Mouse (Mus musculus) erythroblast, adult 5-6 weeks (primary cell): ENCODE data around the gene Olfr96. TPM values are rescaled to one million over a fixed set of nuclear protein-coding genes. Genes with fewer than 3 reads are reported as not detected.
"Not testable (repeated sequence)": the region's sequence is repeated elsewhere in the genome, so short reads cannot be mapped to it uniquely, and the experiment has no call there.

Experiments used
- ATAC-seq: replicated peaks from 2 replicates; pipeline ENCODE4 v1.8.0; 2016; ENCODE audit warnings: moderate number of reproducible peaks, mild to moderate bottlenecking, moderate TSS enrichment, inconsistent platforms; ENCODE audit not compliant: poor library complexity, low FRiP score, severe bottlenecking
- total RNA-seq, 2 experiments: library from RNA; stranded (forward) in 1 of 2; stranded (reverse) in 1 of 2; fragments of 150-400 nt in 1 of 2; fragments of 200-764, 138-1000 nt in 1 of 2; gene quantifications; 2 replicates each; pipeline versions ENCODE4 v1.2.3 to v1.2.4; 2015 to 2017; ENCODE audit warnings: low replicate concordance in 2 of 2

Gene Olfr96
- not detected in 2 replicates for total RNA-seq (2015; ENCODE audit: low replicate concordance)
- not detected in 2 replicates for total RNA-seq (2017; ENCODE audit: low replicate concordance)

DNA sequence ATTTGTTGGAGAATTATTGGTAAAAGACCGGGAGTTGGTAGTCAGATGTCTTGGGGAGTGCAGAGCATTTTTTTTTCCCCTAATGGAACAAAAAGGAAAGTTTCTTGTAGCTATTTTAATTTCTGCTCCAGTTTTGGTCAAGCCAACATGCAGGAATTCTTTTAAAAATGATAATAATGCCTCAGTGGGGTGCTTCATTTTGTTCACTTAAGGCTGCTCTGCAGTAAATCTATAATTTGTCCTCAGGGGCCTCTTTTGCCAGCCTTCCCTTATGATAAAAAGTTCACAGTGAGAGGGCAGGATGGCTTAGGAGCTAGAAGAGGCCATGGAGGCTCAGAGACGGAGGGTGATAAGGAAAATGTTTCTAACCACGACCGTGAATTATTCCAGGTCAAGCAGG lies at the start of gene Olfr96:
Olfr96 (plus strand) TSS at position 301 of the 400 bp plus-strand sequence.
- no peak for ATAC-seq

GRCm38 (mm10) chr17:37185474-37185873 lies 34.5 kb upstream of the Olfr96 start:
- no peak for ATAC-seq

DNA sequence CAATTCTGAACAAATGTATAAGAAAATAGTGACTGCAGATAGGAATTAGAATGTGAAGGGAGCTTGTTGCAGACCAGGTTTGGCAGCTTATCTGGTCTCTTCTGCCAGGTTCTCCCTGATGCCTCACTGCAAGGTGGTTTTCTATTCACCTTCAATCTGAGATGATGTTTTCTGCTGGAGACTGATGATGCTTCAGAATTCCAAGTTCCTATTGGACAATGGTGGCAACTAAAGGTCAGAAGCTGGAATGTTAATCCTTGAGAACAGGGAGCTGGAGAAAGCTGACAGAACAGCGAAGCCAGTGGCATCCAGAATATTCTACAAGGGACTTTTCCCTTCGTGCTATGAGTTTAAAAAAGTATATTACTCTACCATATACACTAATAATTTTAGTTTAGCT lies 29.2 kb upstream of the Olfr96 start:
- no peak for ATAC-seq

DNA sequence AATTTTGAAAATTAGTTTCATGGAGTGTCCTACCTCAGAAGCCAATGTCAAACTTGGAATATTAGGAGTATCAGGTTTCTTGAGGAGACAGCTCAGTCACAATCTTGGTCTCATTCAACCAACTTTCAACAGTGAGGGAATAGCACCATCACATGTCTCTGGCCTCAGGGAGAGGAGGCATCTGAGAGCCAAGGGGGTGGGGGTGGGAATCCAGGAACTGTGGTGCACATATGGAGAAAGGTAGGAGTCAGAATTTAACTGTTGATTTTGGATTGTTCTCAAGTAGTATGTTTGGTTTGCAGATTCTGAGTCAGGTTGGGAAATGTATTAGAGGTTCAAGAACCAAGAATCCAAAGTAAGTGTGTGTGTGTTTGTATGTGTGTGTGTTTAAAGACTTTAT lies 26.9 kb upstream of the Olfr96 start:
- no peak for ATAC-seq

DNA sequence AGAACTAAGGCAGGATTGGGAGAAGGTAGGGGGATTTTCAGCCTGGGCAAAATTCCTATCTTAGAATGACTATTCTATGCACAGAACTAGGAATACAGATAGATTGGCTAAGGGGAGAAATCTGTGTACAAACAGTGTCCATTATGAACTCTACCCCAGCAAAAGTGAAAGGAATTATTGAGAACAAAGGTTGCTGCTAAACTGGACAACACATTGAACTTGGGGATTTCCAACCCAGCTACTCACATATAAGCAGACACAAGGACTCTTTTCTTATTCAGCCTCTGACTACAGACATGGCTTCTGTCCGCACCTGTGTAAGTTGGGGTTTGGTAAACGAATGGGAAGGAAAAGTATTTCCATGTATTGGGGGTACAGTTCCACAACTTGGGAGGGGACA lies 26.3 kb upstream of the Olfr96 start, which contains the start of gene Ubd:
Ubd (plus strand) TSS at position 237 of the 400 bp plus-strand sequence.
- no peak for ATAC-seq

GRCm38 (mm10) chr17:37194782-37195181 lies 25.2 kb upstream of the Olfr96 start:
- no peak for ATAC-seq

DNA sequence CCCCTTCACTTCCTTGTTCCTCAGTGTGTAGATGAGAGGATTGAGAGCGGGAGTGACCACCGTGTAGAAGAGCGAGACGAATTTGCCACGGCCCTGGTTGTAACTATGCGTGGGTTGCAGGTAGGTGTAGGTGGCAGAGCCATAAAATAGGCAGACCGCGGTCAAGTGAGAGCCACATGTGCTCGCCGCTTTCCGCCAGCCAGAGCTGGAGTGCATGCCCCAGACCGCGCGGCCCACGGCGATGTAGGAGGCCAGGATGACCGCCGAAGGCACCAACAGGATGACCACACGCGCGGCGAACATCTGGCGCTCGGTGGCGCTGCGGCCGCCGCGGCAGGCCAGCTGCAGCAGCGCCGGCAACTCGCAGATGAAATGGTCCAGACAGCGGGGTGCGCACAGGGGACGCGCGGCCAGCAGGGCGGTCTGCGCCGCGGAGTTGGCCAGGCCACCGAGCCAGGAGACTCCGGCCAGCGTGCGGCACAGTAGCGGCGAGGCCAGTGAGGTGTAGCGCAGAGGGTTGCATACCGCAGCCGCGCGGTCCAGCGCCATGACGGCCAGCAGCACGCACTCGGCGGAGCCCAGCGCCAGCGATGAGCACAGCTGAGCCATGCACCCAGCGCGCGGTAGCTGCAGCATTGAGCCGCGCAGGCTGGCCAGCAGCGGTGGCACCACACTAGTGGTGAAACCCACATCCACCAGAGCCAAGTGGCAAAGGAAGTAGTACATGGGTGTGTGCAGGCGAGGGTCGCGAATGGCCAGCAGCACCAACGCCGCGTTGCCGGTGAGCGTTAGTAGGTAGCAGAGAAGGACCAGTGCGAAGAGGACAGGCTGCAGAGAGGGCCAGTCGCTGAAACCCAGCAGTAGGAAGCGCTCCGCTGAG lies 22.9 kb upstream of the Olfr96 start:
- ATAC-seq, result no peak

DNA sequence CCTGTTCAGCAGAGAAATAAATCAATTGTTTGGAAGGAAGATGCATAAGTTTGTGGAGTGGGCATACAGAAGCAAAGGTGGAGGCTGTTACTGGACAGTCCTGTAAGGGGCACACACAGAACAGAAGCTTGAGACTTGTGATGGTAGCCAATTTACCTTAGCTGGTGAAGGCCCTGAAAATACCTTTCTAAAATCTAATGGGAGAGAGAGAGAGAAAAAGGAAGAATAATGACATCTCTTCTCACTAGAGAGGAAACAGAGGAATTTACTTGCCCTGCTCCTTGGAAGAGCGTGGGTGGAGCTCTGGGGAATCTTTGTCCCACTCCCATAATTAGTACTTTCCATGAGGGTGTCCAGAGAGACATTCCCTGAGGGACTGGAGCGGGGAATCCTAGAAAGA lies 19.1 kb upstream of the Olfr96 start, which contains the start of gene Olfr94:
Olfr94 (minus strand) TSS at position 101 of the 400 bp plus-strand sequence.
- no peak for ATAC-seq

GRCm38 (mm10) chr17:37203206-37203916 lies 16.6 kb upstream of the Olfr96 start:
- ATAC-seq, result peak; percentile 81

GRCm38 (mm10) chr17:37203917-37204236 lies 16.1 kb upstream of the Olfr96 start:
- no peak for ATAC-seq

- ATAC-seq, result no peak
Measured at GRCm38 (mm10) chr17:37210884-37211768, 8.8 kb upstream of the Olfr96 start.

GRCm38 (mm10) chr17:37213018-37213417 lies 6.9 kb upstream of the Olfr96 start, which contains the start of gene Olfr95:
Olfr95 (minus strand) TSS chr17:37213118.
- no peak for ATAC-seq

DNA sequence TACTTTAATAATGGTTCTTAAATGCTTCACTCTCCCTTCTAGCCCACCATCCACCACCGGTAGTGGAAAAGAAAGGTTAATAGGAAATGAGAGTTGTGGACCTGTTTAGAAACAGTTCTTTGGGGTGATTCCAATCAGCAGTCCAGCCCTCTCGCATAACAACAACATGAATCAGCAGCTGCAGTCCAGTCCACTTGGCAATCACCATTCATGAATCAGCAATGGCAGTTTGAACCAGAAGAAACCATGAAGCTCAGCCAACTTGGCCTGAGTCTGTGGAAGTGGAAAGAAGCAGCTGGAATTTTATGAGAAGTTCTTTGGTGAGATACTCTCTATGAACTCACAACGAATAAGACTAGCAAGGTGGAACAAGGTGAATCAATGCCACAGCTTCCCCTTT lies 1.5 kb upstream of the Olfr96 start:
- ATAC-seq, result no peak

DNA sequence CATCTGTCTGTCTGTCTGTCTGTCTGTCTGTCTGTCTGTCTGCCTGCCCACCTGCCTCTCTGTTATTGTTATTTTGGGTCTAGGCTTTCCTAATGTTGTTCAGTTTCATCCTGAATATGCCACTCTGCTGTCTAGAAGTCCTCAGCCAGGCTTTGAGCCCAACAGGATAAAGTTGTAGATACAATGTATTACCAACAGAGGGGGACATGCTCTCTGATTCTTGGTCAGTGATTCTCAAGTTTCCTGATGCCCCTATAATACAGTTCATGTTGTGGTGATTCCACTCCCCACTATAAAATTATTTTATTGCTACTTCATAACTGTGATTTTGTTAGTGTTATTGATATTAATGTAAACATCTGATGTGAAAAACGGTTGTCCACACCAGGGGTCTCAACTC lies 1.9 kb downstream of the Olfr96 start:
- no peak for ATAC-seq

DNA sequence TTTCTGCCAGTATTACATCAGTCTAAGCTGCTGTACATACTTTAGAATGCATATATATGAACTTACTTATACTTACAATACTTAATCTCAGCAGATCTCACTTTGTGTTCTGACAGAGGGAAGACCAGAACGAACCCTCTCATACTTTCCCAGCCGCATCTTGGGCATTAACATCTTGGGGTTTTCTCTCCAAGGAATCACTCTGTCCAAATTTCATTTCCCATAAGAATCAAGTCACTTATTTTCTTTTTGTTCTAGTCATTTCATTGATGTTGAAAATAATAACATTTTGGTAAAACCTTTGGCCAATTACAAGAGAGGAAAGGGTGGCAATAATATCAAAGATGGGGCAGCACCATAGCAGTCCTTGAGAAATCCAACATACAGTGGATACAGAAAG lies 17.3 kb downstream of the Olfr96 start, which contains the start of gene Olfr97:
Olfr97 (minus strand) TSS at position 101 of the 400 bp plus-strand sequence.
- not testable (repeated sequence) for ATAC-seq

- ATAC-seq, result no peak
Measured at GRCm38 (mm10) chr17:37242198-37242597, 22.3 kb downstream of the Olfr96 start.

- no peak for ATAC-seq
Measured at GRCm38 (mm10) chr17:37246715-37247114, 26.8 kb downstream of the Olfr96 start.

- no peak for ATAC-seq
Measured at GRCm38 (mm10) chr17:37249460-37249859, 29.5 kb downstream of the Olfr96 start.

DNA sequence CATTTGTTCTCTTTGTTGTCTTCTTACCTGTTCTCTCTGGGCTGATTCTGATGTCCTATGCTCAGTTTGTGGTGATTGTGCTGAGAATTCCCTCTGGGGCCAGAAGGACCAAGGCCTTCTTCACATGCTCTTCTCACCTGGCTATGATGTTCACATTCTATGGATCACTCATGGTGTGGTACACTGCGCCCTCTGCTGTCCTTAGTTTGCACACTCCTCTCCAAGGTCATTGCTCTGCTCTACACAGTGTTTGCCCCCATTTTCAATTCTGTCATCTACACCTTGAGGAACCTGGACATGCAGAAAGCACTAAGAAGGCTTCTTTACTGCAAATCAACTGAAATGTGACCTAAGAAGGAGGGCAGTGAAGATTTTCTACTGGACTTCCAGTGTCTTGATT lies 30.6 kb downstream of the Olfr96 start:
- ATAC-seq, result no peak

DNA sequence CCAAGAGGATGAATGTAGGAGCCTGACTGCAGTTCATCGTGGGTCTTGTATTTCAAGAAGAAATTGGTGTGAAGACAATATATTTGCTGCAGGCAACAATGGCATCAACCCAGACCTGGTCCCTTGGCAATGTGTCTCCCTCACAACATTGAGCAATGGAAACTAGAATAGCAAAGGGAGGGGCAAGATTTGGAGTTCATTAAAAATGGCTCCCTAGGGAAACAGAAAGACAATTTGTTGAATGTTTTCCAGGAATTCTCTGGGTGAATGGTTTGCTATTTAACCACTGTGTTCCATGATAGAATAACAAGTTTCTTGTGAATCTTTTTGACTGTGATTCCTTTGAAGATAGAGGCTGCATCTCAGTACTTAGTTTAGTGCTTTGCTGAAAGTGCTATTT lies 43.7 kb downstream of the Olfr96 start, which contains the start of gene Olfr98:
Olfr98 (minus strand) TSS at position 124 of the 400 bp plus-strand sequence.
- no peak for ATAC-seq
